Mouse (Mus musculus): ENCODE measurements around the gene Zfp773.
A peak's percentile ranks its signal among the peaks of the same experiment; 100 is the strongest.
"Not testable (repeated sequence)": the region's sequence is repeated elsewhere in the genome, so short reads cannot be mapped to it uniquely, and the experiment has no call there.

Gene Zfp773

GRCm38 (mm10) chr7:7136379-7136866 is at the start of gene Zfp773:
Zfp773 (minus strand) TSS chr7:7136755.
- DNase-seq, result peak; percentile 74

- DNase-seq, result no peak
These were observed 49.3 kb upstream of the Zfp773 start for GRCm38 (mm10) chr7:7185897-7186296.

GRCm38 (mm10) chr7:7171227-7172147 is 34.9 kb upstream of the Zfp773 start, which contains the start of gene Zfp418:
Zfp418 (plus strand) TSS chr7:7171330.
- peak; percentile 79 for DNase-seq

- no peak for DNase-seq
These were observed 9.5 kb upstream of the Zfp773 start for GRCm38 (mm10) chr7:7145991-7146608.

- no peak for DNase-seq
These were observed 7.7 kb upstream of the Zfp773 start for GRCm38 (mm10) chr7:7144215-7144614.

GRCm38 (mm10) chr7:7132751-7133150 is 3.8 kb downstream of the Zfp773 start:
- no peak for DNase-seq

- not testable (repeated sequence) for DNase-seq
These were observed 5.9 kb downstream of the Zfp773 start for GRCm38 (mm10) chr7:7130491-7131124.

GRCm38 (mm10) chr7:7121602-7121980 is 15.0 kb downstream of the Zfp773 start:
- no peak for DNase-seq

- peak; percentile 90 for DNase-seq
These were observed 15.5 kb downstream of the Zfp773 start, which contains the start of gene Zfp954 for GRCm38 (mm10) chr7:7120921-7121601. Zfp954 (minus strand) TSS chr7:7121488.

- DNase-seq, result no peak
These were observed 18.1 kb downstream of the Zfp773 start for GRCm38 (mm10) chr7:7118441-7118840.

- no peak for DNase-seq
These were observed 28.1 kb downstream of the Zfp773 start for GRCm38 (mm10) chr7:7108501-7108900.

All from kidney, adult 11 months (tissue).